Mouse (Mus musculus): ENCODE results near the gene Asb16. TPM values are rescaled to one million over a fixed set of nuclear protein-coding genes. Genes with fewer than 3 reads are reported as not detected.
A peak's percentile ranks its signal among the peaks of the same experiment; 100 is the strongest.

Asb16 gene
- total and polyA plus RNA-seq, 2 experiments from 2014 or later = 1.4 TPM; not detected in 1

DNA sequence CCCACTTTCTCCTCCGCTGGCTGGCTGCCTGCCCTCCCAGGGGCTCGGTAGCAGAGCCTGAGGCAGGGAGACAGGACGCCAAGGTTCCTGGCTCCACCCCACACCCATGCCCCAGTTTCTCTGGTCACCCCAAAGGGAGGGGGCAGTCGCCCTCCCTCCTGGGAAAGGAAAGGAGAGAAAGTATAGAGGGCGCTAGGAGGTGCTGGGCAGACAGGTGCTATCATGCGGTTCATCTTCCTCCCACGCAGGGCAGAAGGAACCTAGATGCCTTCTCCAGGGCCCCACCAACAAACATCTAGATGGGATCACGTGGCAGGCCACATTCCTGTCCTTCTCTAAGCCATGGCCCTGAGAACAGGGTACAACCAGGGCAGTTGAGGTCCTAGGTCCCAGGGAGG, 46.6 kb upstream of the Asb16 start:
- Histone ChIP-seq H3K4me3 (ENCODE audit: low read depth, low read length) (no peak overlapping the region), H3K9ac (no peak overlapping the region), H3K4me1 (ENCODE audit: insufficient read depth) (peaks cover 46% of the 10 kb centered on the region), H3K36me3 (ENCODE audit: insufficient read depth) (peaks cover 46% of the 10 kb centered on the region), H3K27me3 (ENCODE audit: insufficient read depth, low read length) (no peaks in the 10 kb centered on the region), H3K27ac (ENCODE audit: low read depth, low read length) (no peak overlapping the region), H3K4me2 (ENCODE audit: low read depth) (no peak overlapping the region), H3K9me3 (ENCODE audit: low read length) (no peaks in the 10 kb centered on the region)
- WGBS = 67% methylated on average over 8 of the region's 8 CpGs
- no peak for TF ChIP-seq CTCF (IDR thresholded peaks at IDR 0.05; ENCODE audit: low read depth)
- DNase-seq = no peak
- ATAC-seq = no peak

DNA sequence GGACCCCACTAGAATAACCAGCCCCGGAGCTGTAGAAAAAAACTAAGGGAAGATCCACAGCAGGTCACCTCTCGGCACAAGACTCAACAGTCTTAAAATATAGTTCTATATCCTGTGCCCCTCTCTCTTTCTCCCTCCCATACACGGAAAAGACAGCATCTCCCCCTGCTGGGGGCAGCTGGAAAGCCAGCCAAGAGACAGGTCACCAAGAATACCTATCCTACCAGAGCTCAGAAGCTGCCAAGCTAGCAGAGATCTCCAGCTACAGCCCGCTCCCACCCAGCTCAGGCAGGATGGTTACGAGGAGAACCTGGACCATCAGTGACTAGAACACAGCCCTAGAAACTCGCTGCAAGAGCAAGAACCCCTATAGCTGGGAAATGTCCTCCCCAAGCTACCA, 45.4 kb upstream of the Asb16 start:
- Histone ChIP-seq H3K9ac (no peak overlapping the region), H3K4me3 (ENCODE audit: low read depth, low read length) (no peak overlapping the region), H3K4me1 (ENCODE audit: insufficient read depth) (peaks cover 40% of the 10 kb centered on the region), H3K4me2 (ENCODE audit: low read depth) (0 out of 2 replicates have a peak overlapping the region, but pooled peaks have one; percentile 8), H3K9me3 (ENCODE audit: low read length) (no peaks in the 10 kb centered on the region), H3K27ac (ENCODE audit: low read depth, low read length) (no peak overlapping the region), H3K27me3 (ENCODE audit: insufficient read depth, low read length) (no peaks in the 10 kb centered on the region), H3K36me3 (ENCODE audit: insufficient read depth) (peaks cover 42% of the 10 kb centered on the region)
- TF ChIP-seq CTCF (IDR thresholded peaks at IDR 0.05; ENCODE audit: low read depth) = peak; percentile 71
- peak; percentile 68 for DNase-seq
- WGBS = 47% methylated on average over 6 of the region's 6 CpGs
- no peak for ATAC-seq

DNA sequence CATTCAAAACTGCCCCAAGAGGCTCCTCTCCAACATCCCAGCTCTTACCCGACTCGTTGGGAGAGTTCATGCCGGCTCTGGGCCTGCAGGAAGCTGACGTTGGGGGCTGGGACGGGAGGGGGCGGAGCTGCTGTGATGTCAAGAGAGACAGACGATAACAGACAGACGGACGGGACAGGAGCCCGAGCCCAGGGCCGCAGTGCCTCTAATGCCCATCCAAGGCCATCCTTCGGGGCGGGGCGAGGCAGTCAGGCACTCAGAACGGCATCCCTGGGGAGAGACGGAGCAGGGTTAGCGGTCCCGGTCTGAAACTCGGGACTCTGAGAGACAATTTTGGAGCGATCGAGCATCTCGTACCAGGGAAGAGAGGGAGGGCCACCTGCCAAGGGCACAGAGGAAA, 43.9 kb upstream of the Asb16 start:
- 0 out of 2 replicates have a peak overlapping the region, but pooled peaks have one; percentile 22 for H3K9ac ChIP-seq
- no peaks in the 10 kb centered on the region for H3K9me3 ChIP-seq (ENCODE audit: low read length)
- DNase-seq = no peak
- TF ChIP-seq CTCF (IDR thresholded peaks at IDR 0.05; ENCODE audit: low read depth) = no peak
- peaks cover 42% of the 10 kb centered on the region for H3K36me3 ChIP-seq (ENCODE audit: insufficient read depth)
- no peak overlapping the region for H3K27ac ChIP-seq (ENCODE audit: low read depth, low read length)
- H3K4me2 ChIP-seq (ENCODE audit: low read depth) = peak overlapping the region; percentile 41
- H3K4me3 ChIP-seq (ENCODE audit: low read depth, low read length) = no peak overlapping the region; the same call in 1 of the 2 replicates
- WGBS = 13% methylated on average over 22 of the region's 22 CpGs
- no peaks in the 10 kb centered on the region for H3K27me3 ChIP-seq (ENCODE audit: insufficient read depth, low read length)
- H3K4me1 ChIP-seq (ENCODE audit: insufficient read depth) = peaks cover 33% of the 10 kb centered on the region
- no peak for ATAC-seq

DNA sequence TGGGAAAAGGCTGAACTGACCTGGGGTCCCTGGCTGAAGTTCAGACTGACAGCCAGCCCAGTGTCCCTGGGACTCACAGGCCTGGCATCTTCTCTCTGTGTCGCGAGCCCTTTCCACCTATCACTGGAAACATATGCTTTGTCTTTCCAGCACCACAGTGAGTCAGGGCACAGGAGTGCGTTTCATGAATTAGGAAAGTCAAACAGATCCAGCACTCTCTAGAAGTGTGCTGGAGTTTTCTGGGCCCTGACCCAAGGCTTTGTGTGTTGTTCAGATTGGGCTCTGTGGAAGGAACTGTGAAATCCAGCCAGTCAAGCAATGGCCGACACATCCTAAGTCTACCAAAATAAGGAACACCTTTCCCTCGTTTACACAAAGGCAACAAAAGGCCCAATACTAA, 43.3 kb upstream of the Asb16 start:
- 58% methylated on average over 5 of the region's 5 CpGs for WGBS
- ATAC-seq (no peak), DNase-seq (no peak)
- no peak overlapping the region for H3K27ac ChIP-seq (ENCODE audit: low read depth, low read length)
- H3K4me3 ChIP-seq (ENCODE audit: low read depth, low read length) = no peak overlapping the region
- peak overlapping the region; percentile 41 for H3K4me2 ChIP-seq (ENCODE audit: low read depth)
- H3K9ac ChIP-seq = 0 out of 2 replicates have a peak overlapping the region, but pooled peaks have one; percentile 22
- peaks cover 27% of the 10 kb centered on the region for H3K4me1 ChIP-seq (ENCODE audit: insufficient read depth)
- H3K36me3 ChIP-seq (ENCODE audit: insufficient read depth) = peaks cover 38% of the 10 kb centered on the region
- no peaks in the 10 kb centered on the region for H3K9me3 ChIP-seq (ENCODE audit: low read length)
- no peaks in the 10 kb centered on the region for H3K27me3 ChIP-seq (ENCODE audit: insufficient read depth, low read length)
- no peak for TF ChIP-seq CTCF (IDR thresholded peaks at IDR 0.05; ENCODE audit: low read depth)

DNA sequence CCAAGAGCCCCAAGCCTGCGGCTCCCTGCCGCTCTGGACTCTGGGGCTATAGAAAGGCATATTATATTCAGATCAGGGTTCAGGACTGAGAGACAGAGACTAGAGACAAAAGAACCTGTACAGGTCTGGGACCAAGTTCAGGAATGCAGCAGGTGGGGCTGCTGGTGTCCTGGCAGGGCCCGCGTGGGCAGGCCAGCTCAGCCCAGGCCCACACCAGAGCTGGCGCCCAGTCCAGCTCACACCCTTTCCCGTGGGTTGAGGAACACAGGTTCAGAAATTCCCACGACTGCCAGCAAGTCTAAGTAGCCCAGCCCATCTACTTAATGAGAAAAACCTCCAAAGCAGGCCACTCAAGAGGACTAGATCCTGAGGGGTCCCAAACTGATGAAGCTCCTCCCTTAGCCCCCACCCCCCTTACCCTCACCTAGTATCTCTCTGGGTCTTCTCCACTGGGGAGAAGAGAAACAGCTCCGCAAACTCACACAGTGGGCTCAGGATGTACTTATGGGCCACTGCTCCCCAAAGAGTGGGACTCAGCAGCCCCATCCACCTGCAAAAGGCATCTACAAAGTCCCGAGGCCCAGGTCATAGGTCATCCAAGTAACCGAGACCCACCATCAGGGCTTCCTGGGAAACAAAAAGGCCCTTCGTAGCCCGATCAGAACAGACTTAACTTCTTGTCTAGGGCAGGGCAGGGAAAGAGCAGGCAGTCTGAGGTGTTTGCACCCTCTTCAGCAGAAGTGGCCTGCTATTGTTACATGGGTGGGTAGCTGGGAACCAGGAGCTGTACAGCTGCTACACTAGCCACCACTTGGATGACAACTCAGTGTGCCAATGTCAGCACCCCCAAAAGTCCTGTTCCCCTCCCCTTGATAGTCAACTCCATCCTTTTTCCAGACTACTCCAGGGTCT, 42.2 kb upstream of the Asb16 start:
- H3K4me3 ChIP-seq (ENCODE audit: low read depth, low read length) = peak overlapping the region; percentile 96
- H3K27ac ChIP-seq (ENCODE audit: low read depth, low read length) = peak overlapping the region; percentile 95
- ATAC-seq (no peak), DNase-seq (no peak)
- peak overlapping the region; percentile 86; the same call in 1 of the 2 replicates for H3K9ac ChIP-seq
- WGBS = 55% methylated on average over 12 of the region's 12 CpGs
- no peaks in the 10 kb centered on the region for H3K9me3 ChIP-seq (ENCODE audit: low read length)
- peak overlapping the region; percentile 74 for H3K4me2 ChIP-seq (ENCODE audit: low read depth)
- no peak for TF ChIP-seq CTCF (IDR thresholded peaks at IDR 0.05; ENCODE audit: low read depth)
- H3K4me1 ChIP-seq (ENCODE audit: insufficient read depth) = peaks cover 27% of the 10 kb centered on the region
- H3K36me3 ChIP-seq (ENCODE audit: insufficient read depth) = peaks cover 26% of the 10 kb centered on the region
- H3K27me3 ChIP-seq (ENCODE audit: insufficient read depth, low read length) = no peaks in the 10 kb centered on the region

DNA sequence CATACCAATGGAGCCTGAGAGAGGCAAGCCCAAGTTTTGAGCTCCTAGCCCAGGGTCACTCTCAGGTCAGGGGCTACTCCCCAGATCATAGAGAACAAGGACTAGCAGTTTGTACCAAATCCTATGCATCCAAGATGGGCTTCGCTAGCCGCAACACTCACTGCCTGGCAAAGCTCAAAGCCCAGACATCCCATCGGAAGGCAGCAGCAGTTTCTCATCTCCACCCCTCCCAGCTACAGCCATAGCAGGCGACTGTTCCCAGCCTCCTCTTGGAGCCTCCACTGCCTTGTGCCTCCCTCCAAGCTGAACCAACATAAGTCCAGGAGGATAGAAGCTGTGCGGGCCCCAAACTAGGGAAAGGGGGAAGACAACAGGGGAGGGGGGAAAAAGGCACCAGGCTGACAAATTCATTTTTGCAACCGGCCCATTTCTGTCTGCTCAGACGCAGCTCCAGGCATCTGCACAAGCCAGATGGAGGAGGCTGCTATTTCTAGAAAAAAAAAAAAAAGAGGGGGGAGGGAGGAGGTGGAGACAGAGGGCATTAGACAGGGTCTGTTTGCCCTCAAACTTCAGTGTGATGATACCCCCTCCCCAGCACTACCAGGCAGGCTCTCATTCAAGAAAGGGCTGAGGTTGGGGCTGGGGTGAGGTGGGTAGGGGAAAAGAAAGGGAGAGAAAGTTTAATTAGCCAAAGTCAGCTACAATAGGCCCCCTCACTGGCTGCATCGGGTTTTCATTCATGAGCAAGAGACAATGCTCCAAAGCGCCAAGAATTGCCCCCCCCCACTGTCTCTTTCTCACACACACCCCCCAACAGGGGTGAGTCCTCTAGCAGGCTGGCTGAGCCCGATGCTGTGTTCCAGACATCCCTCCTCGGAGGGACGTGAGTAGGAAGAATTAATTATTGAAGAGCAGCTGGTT, 41.0 kb upstream of the Asb16 start:
- Histone ChIP-seq H3K27me3 (ENCODE audit: insufficient read depth, low read length) (no peaks in the 10 kb centered on the region), H3K27ac (ENCODE audit: low read depth, low read length) (peak overlapping the region; percentile 95), H3K4me1 (ENCODE audit: insufficient read depth) (peaks cover 27% of the 10 kb centered on the region), H3K4me3 (ENCODE audit: low read depth, low read length) (peak overlapping the region; percentile 96), H3K4me2 (ENCODE audit: low read depth) (peak overlapping the region; percentile 74), H3K9me3 (ENCODE audit: low read length) (no peaks in the 10 kb centered on the region), H3K9ac (peak overlapping the region; percentile 86), H3K36me3 (ENCODE audit: insufficient read depth) (peaks cover 17% of the 10 kb centered on the region)
- ATAC-seq (peak; percentile 23), DNase-seq (peak; percentile 72)
- TF ChIP-seq CTCF (IDR thresholded peaks at IDR 0.05; ENCODE audit: low read depth) = no peak
- WGBS = 5% methylated on average over 12 of the region's 12 CpGs
